Mouse (Mus musculus): ENCODE results near the gene Kdm2a. TPM values are rescaled to one million over a fixed set of nuclear protein-coding genes. Genes with fewer than 3 reads are reported as not detected.

Gene Kdm2a
- polyA plus RNA-seq, 1 experiment from 2014 or later = 69.6 TPM

DNA sequence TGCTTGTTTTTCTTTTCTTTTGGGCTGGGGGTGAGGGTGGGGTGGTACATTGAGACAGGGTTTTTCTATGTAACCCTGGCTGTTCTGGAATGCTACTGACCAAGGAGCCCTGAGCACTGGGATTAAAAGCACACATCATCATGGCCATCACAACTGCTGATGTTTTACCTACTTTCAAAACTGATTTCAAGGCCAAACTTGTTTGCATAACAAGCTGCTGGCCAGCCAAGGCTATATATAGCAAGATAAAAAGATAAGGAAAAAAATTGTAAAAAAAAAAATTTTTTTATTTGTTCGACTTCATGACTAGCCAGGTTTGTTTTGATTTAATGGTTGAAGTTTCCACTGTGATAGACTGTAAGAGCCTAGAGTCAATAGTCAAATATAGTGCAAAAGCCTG, 27.8 kb downstream of the Kdm2a start:
- no peaks in the 10 kb centered on the region for H3K9me3 ChIP-seq (ENCODE audit: control insufficient read depth, low read length)
- H3K27me3 ChIP-seq (ENCODE audit: control insufficient read depth, insufficient read depth, low read length) = no peaks in the 10 kb centered on the region
- no peak overlapping the region for H3K9ac ChIP-seq (ENCODE audit: low read depth, low read length)
- H3K27ac ChIP-seq (ENCODE audit: low read depth, low read length) = no peak overlapping the region
- H3K4me1 ChIP-seq (ENCODE audit: control insufficient read depth, insufficient read depth, low read length) = no peaks in the 10 kb centered on the region
- ATAC-seq (ENCODE audit: low FRiP score, low TSS enrichment) = no peak
- H3K4me3 ChIP-seq (ENCODE audit: low read length) = no peak overlapping the region
- WGBS = 80% methylated on average over 1 of the region's 1 CpGs
- H3K4me2 ChIP-seq (replicated peaks; ENCODE audit: low read depth, low read length) = no peak overlapping the region
- H3K36me3 ChIP-seq (ENCODE audit: control insufficient read depth, insufficient read depth, low read length) = peaks cover 3% of the 10 kb centered on the region; the same call in 1 of the 2 replicates

DNA sequence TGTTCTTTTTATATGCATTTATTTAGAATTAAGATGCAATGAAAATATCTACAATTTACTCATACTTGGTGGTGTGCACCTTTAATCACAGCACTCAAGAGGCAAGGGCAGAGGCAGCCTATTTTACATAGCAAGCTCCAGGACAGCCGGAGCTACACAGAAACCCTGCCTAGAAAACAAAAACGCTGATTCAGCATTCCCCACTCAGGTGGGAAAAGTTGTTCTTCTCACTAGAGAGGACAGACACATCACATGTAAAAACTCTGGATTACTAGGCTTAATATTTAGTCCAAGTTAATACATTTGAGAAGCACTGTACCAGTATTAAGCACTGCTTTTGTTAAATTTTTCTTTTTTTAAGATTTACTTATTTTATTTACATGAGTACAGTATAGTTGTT, 48.6 kb downstream of the Kdm2a start:
- 88% methylated on average over 2 of the region's 2 CpGs for WGBS
- peaks cover 72% of the 10 kb centered on the region for H3K36me3 ChIP-seq (ENCODE audit: control insufficient read depth, insufficient read depth, low read length)
- H3K4me3 ChIP-seq (ENCODE audit: low read length) = no peak overlapping the region
- ATAC-seq (ENCODE audit: low FRiP score, low TSS enrichment) = no peak
- H3K4me1 ChIP-seq (ENCODE audit: control insufficient read depth, insufficient read depth, low read length) = no peaks in the 10 kb centered on the region
- no peaks in the 10 kb centered on the region for H3K9me3 ChIP-seq (ENCODE audit: control insufficient read depth, low read length)
- H3K27me3 ChIP-seq (ENCODE audit: control insufficient read depth, insufficient read depth, low read length) = no peaks in the 10 kb centered on the region
- no peak overlapping the region for H3K27ac ChIP-seq (ENCODE audit: low read depth, low read length)
- H3K4me2 ChIP-seq (replicated peaks; ENCODE audit: low read depth, low read length) = no peak overlapping the region
- H3K9ac ChIP-seq (ENCODE audit: low read depth, low read length) = no peak overlapping the region

DNA sequence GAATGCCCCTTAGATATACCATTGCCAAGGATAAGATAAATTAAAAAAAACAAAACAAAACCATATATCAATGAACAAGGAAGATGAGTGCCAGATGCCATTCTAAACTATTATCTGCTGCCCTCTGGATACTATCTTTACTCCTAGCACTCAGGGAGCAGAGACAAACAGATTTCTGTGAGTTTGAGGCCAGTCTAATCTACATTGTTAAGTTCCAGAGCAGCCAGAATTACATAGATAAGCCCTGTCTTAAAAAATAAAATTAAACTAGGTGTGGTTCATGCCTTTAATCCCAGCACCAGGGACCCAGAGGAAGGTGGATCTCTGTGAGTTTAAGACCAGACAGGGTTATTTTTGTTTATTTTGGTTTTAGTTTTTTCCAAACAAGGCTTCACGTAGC, 51.6 kb downstream of the Kdm2a start:
- H3K27ac ChIP-seq (ENCODE audit: low read depth, low read length) = no peak overlapping the region
- no peaks in the 10 kb centered on the region for H3K4me1 ChIP-seq (ENCODE audit: control insufficient read depth, insufficient read depth, low read length)
- no peak overlapping the region for H3K4me2 ChIP-seq (replicated peaks; ENCODE audit: low read depth, low read length)
- H3K9ac ChIP-seq (ENCODE audit: low read depth, low read length) = no peak overlapping the region
- no peak for ATAC-seq (ENCODE audit: low FRiP score, low TSS enrichment)
- H3K4me3 ChIP-seq (ENCODE audit: low read length) = no peak overlapping the region
- no peaks in the 10 kb centered on the region for H3K27me3 ChIP-seq (ENCODE audit: control insufficient read depth, insufficient read depth, low read length)
- H3K36me3 ChIP-seq (ENCODE audit: control insufficient read depth, insufficient read depth, low read length) = peaks cover 85% of the 10 kb centered on the region
- H3K9me3 ChIP-seq (ENCODE audit: control insufficient read depth, low read length) = no peaks in the 10 kb centered on the region
- 94% methylated on average over 1 of the region's 1 CpGs for WGBS

DNA sequence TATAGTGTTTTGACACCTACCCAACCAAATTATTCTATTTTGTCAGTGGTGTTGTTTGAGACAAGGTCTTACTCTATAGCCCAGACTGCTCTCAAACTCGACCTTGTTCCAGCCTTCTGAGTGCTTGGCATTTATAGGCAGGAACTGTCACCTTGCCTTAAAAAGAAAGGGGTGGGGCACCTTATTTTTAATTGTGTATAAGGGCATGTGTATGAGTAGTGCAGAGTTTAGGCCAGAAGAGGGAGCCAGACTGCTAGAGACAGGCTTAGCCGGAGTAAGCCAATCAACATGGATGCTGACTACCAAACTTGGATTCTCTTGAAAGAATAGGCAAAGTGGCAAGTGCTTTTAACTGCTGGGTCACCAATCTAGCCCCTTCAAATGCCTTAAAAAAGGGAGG, 59.9 kb downstream of the Kdm2a start:
- Histone ChIP-seq H3K4me3 (ENCODE audit: low read length) (no peak overlapping the region), H3K9ac (ENCODE audit: low read depth, low read length) (no peak overlapping the region), H3K4me1 (ENCODE audit: control insufficient read depth, insufficient read depth, low read length) (peaks cover 7% of the 10 kb centered on the region; the same call in 1 of the 2 replicates), H3K36me3 (ENCODE audit: control insufficient read depth, insufficient read depth, low read length) (peaks cover 48% of the 10 kb centered on the region), H3K27me3 (ENCODE audit: control insufficient read depth, insufficient read depth, low read length) (no peaks in the 10 kb centered on the region), H3K27ac (ENCODE audit: low read depth, low read length) (no peak overlapping the region), H3K4me2 (replicated peaks; ENCODE audit: low read depth, low read length) (no peak overlapping the region), H3K9me3 (ENCODE audit: control insufficient read depth, low read length) (no peaks in the 10 kb centered on the region)
- WGBS = 38% methylated on average over 2 of the region's 2 CpGs
- ATAC-seq (ENCODE audit: low FRiP score, low TSS enrichment) = no peak

DNA sequence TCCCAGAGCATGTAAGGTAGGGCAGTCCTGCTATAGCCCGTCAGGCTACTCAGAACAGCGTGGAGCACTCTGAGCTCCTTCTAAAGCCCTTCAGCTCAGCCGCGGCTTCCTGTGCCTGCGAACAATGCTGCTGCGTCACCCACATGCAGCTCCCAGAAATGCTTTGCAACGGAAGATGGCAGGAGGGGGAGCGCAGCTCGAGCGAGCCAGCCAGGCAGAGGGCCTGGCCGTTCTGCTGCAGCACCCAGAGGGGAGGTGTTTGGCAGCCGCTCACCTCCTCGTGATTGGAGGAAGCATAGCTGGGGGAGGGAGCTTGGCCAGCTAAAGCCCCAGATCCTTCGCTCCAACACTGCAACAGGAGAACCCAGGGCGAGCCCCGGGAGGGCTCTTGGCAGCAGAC, 64.3 kb downstream of the Kdm2a start:
- Histone ChIP-seq H3K4me2 (replicated peaks; ENCODE audit: low read depth, low read length) (peak overlapping the region; percentile 72), H3K36me3 (ENCODE audit: control insufficient read depth, insufficient read depth, low read length) (peaks cover 36% of the 10 kb centered on the region), H3K27me3 (ENCODE audit: control insufficient read depth, insufficient read depth, low read length) (no peaks in the 10 kb centered on the region), H3K9me3 (ENCODE audit: control insufficient read depth, low read length) (no peaks in the 10 kb centered on the region), H3K4me1 (ENCODE audit: control insufficient read depth, insufficient read depth, low read length) (peaks cover 24% of the 10 kb centered on the region), H3K27ac (ENCODE audit: low read depth, low read length) (peak overlapping the region; percentile 96), H3K9ac (ENCODE audit: low read depth, low read length) (peak overlapping the region; percentile 85), H3K4me3 (ENCODE audit: low read length) (peak overlapping the region; percentile 65)
- peak; percentile 99 for ATAC-seq (ENCODE audit: low FRiP score, low TSS enrichment)
- WGBS = under 1% methylated on average over 16 of the region's 16 CpGs

DNA sequence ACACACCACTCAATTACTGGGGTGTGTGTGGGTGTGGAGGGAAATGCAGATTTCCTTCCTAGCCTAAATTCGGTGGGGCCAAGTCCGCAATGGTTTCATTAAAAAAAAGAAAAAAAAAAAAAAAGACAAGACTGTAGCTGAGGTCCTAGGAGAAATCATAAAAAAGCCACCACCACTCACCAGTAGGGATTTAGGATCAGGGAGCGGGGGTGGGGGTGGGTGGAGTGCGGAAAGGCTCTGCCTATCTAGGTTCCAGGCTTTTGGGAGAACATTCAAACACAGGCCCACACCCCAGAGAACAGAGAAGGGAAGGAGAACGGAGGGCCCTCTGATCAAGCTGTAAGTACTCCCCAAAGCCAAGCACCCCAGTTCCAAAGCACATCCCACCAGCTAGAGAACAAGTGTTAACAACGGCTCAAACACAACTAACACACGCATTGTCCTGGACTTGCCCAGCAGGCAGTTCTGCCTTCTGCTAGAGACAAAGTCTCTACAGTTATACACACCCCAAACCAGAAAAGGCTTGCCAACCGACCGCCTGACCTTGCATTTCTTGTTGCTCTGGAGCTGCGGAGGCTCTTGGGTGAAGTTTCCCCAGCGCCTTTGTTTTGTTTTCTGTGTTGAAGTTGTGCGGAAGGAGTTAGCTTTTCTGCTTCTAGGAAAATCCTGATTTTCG, 64.8 kb downstream of the Kdm2a start:
- H3K36me3 ChIP-seq (ENCODE audit: control insufficient read depth, insufficient read depth, low read length) = peaks cover 41% of the 10 kb centered on the region
- H3K27me3 ChIP-seq (ENCODE audit: control insufficient read depth, insufficient read depth, low read length) = no peaks in the 10 kb centered on the region
- peak overlapping the region; percentile 65 for H3K4me3 ChIP-seq (ENCODE audit: low read length)
- ATAC-seq (ENCODE audit: low FRiP score, low TSS enrichment) = 0 out of 2 replicates have a peak, but pooled peaks have one; percentile 5
- H3K4me1 ChIP-seq (ENCODE audit: control insufficient read depth, insufficient read depth, low read length) = peaks cover 24% of the 10 kb centered on the region
- no peaks in the 10 kb centered on the region for H3K9me3 ChIP-seq (ENCODE audit: control insufficient read depth, low read length)
- peak overlapping the region; percentile 85 for H3K9ac ChIP-seq (ENCODE audit: low read depth, low read length)
- H3K4me2 ChIP-seq (replicated peaks; ENCODE audit: low read depth, low read length) = peak overlapping the region; percentile 72
- H3K27ac ChIP-seq (ENCODE audit: low read depth, low read length) = peak overlapping the region; percentile 96
- under 1% methylated on average over 13 of the region's 13 CpGs for WGBS

DNA sequence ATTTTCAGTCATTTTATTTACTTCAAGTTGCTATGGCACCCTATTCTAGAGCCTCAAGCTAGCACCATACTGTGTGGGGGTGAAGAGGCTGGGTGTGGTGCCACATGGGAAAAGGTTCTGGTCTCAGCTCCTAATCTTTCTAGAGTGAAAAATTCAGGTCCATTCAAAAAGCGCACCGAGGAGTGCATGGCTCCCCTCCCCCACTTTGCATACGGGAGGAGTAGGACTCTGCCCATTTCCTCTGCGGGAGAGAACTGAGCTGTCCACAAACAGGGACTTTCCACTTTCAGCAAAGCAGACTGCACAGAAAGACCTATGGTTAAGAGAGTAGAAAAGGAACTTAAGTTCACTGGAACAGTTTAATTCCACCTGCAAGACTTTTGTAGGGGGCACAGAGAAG, 65.4 kb downstream of the Kdm2a start:
- Histone ChIP-seq H3K27ac (ENCODE audit: low read depth, low read length) (peak overlapping the region; percentile 96), H3K4me1 (ENCODE audit: control insufficient read depth, insufficient read depth, low read length) (peaks cover 24% of the 10 kb centered on the region), H3K9me3 (ENCODE audit: control insufficient read depth, low read length) (no peaks in the 10 kb centered on the region), H3K9ac (ENCODE audit: low read depth, low read length) (peak overlapping the region; percentile 85), H3K4me2 (replicated peaks; ENCODE audit: low read depth, low read length) (peak overlapping the region; percentile 72), H3K4me3 (ENCODE audit: low read length) (peak overlapping the region; percentile 65), H3K27me3 (ENCODE audit: control insufficient read depth, insufficient read depth, low read length) (no peaks in the 10 kb centered on the region), H3K36me3 (ENCODE audit: control insufficient read depth, insufficient read depth, low read length) (peaks cover 46% of the 10 kb centered on the region)
- 1% methylated on average over 4 of the region's 4 CpGs for WGBS
- 0 out of 2 replicates have a peak, but pooled peaks have one; percentile 28 for ATAC-seq (ENCODE audit: low FRiP score, low TSS enrichment)

DNA sequence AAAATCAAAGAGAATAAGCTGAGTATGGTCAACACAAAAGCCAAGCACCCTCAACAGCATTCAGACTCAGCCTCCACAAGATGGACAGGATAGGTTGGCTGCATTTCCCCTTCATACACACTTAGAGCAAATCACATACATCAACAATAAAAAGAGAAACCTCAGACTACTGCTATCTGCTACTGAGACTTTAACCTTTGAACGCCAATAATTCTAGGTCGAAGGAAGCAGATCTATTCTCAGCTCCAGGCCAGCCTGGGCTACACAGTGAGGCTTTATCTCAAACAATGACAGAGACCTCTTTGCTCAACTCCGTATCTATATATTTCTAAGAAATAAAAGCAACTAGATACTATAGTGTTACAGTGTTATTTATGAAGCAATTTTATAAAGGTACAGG, 66.8 kb downstream of the Kdm2a start:
- Histone ChIP-seq H3K9me3 (ENCODE audit: control insufficient read depth, low read length) (no peaks in the 10 kb centered on the region), H3K4me2 (replicated peaks; ENCODE audit: low read depth, low read length) (peak overlapping the region; percentile 72; the same call in 1 of the 2 replicates), H3K9ac (ENCODE audit: low read depth, low read length) (no peak overlapping the region), H3K27me3 (ENCODE audit: control insufficient read depth, insufficient read depth, low read length) (no peaks in the 10 kb centered on the region), H3K36me3 (ENCODE audit: control insufficient read depth, insufficient read depth, low read length) (peaks cover 55% of the 10 kb centered on the region), H3K4me1 (ENCODE audit: control insufficient read depth, insufficient read depth, low read length) (peaks cover 24% of the 10 kb centered on the region), H3K4me3 (ENCODE audit: low read length) (no peak overlapping the region), H3K27ac (ENCODE audit: low read depth, low read length) (no peak overlapping the region)
- 89% methylated on average over 3 of the region's 3 CpGs for WGBS
- no peak for ATAC-seq (ENCODE audit: low FRiP score, low TSS enrichment)

DNA sequence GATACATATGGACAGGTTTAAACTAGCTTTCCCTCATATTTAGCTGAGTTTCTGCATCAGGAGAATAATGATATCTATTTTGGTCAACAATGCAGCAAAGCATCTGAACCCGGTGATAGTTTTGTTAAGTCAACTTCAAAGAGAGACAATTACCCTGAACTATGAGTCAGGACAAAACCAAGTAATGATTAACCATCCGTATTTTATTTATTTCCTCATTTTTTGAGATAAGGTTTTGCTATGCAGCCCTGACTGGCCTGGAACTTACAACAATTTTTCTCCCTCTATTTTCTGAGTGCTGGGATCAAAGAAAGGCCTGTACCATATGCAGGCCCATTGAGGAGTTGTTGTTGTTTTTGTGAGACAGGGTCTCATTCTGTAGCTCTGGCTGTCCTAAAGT, 67.5 kb downstream of the Kdm2a start:
- Histone ChIP-seq H3K4me1 (ENCODE audit: control insufficient read depth, insufficient read depth, low read length) (peaks cover 24% of the 10 kb centered on the region), H3K27ac (ENCODE audit: low read depth, low read length) (no peak overlapping the region), H3K4me3 (ENCODE audit: low read length) (no peak overlapping the region), H3K4me2 (replicated peaks; ENCODE audit: low read depth, low read length) (no peak overlapping the region), H3K36me3 (ENCODE audit: control insufficient read depth, insufficient read depth, low read length) (peaks cover 61% of the 10 kb centered on the region), H3K27me3 (ENCODE audit: control insufficient read depth, insufficient read depth, low read length) (no peaks in the 10 kb centered on the region), H3K9ac (ENCODE audit: low read depth, low read length) (no peak overlapping the region), H3K9me3 (ENCODE audit: control insufficient read depth, low read length) (no peaks in the 10 kb centered on the region)
- whole genome bisulfite sequencing = 84% methylated on average over 2 of the region's 2 CpGs
- ATAC-seq (ENCODE audit: low FRiP score, low TSS enrichment) = no peak
